Mouse (Mus musculus) hindbrain, embryonic 14.5 days (tissue): ENCODE measurements around the gene Ttc32. TPM values are rescaled to one million over a fixed set of nuclear protein-coding genes. Genes with fewer than 3 reads are reported as not detected.

Source experiments
- polyA plus RNA-seq: library from polyadenylated mRNA; unstranded; fragments of >200 nt; fragmentation: Nextera tagmentation; extraction: Ambion mirVana; gene quantifications from 2 replicates; pipeline ENCODE4 v1.2.1, GENCODE M21; 2014

Ttc32 gene
- polyA plus RNA-seq, 1 experiment from 2014 or later = 8.2 TPM

Other genes starting within 250 kb of the Ttc32 start
- gene Laptm4a, start 108.3 kb upstream of the Ttc32 start, polyA plus RNA-seq = 173 and 189 TPM in 2 replicates
- 0.15 and 0.17 TPM in 2 replicates for gene Matn3, start 82.1 kb upstream of the Ttc32 start, polyA plus RNA-seq
- gene Wdr35, start 56.1 kb upstream of the Ttc32 start, polyA plus RNA-seq = 22.4 and 26.1 TPM in 2 replicates